In the genomic region with DNA sequence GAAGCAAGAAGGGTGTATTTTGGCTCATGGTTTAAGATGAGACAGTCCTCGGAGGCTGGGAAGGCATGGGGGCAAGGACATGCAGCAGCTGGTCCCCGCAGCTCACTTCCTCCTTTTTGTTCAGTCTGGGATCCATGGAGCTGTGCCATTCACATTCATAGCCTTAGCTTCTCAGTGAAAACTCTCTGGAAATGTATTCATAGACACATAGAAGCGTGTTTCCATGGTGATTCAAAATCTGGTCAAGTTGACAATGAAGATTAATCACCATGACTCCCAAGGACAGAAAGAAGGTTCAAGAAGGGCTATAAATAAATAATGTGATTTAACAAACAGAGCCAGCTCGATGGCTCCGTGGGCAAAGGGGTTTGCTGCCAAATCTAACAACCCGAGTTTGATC, we compare ENCODE assay signal across 23 mouse cellular contexts. TPM values are rescaled to one million over a fixed set of nuclear protein-coding genes. Genes with fewer than 3 reads are reported as not detected.
"Had no signal": no experiment of that assay in that cellular context is flagged by ENCODE, and none has a peak within 500 bp of the region (broad histone marks: within the 10 kb centered on the region; RNA-seq: fewer than 3 reads in every experiment).

No protein-coding gene starts in this region.

- H3K4me2 ChIP-seq: limb, embryonic 15.5 days; liver, embryonic 12.5 days; lung, embryonic 14.5 days; midbrain, embryonic 12.5 days; neural tube, embryonic 15.5 days had no signal

- ATAC-seq: intestine, embryonic 16.5 days; liver, embryonic 12.5 days had no signal

- H3K9me3 ChIP-seq: limb, embryonic 15.5 days; liver, embryonic 12.5 days; neural tube, embryonic 15.5 days had no signal

- H3K4me3 ChIP-seq: left cerebral cortex, adult 2 months; limb, embryonic 15.5 days; liver, embryonic 12.5 days; megakaryocyte, embryonic 14.5 days; midbrain, embryonic 12.5 days; neural tube, embryonic 15.5 days had no signal

- H3K36me3 ChIP-seq: limb, embryonic 15.5 days; liver, embryonic 12.5 days; midbrain, embryonic 12.5 days; neural tube, embryonic 15.5 days had no signal

- DNase-seq: kidney, adult 8-10 months; kidney, postnatal 25 days; lung, embryonic 14.5 days; lung, postnatal 10 days; right cerebral cortex, postnatal 4 days; spleen, adult 18-20 months; thymus, adult 18-20 months; thymus, postnatal 14 days had no signal

- H3K27ac ChIP-seq: limb, embryonic 15.5 days; liver, embryonic 12.5 days; midbrain, embryonic 12.5 days; neural tube, embryonic 15.5 days had no signal

- H3K9ac ChIP-seq: limb, embryonic 15.5 days; liver, embryonic 12.5 days; lung, embryonic 14.5 days; midbrain, embryonic 12.5 days; neural tube, embryonic 15.5 days had no signal

- H3K4me1 ChIP-seq: liver, embryonic 12.5 days had no signal

RNA-seq across cellular contexts. Expression of a gene that starts 12.3 kb away (rescaled TPM):
- total RNA-seq: layer of hippocampus, postnatal 25 days had no signal
- polyA plus RNA-seq: intestine, embryonic 16.5 days; kidney, embryonic 16.5 days; limb, embryonic 11.5 days; limb, embryonic 15.5 days; liver, embryonic 12.5 days; liver, embryonic 16.5 days; midbrain, embryonic 12.5 days; neural tube, embryonic 11.5 days; neural tube, embryonic 15.5 days; stomach, embryonic 14.5 days; urinary bladder, adult 2 months had no signal

RNA-seq across cellular contexts. Expression of a gene that starts 16.4 kb away (rescaled TPM):
- total RNA-seq: layer of hippocampus, postnatal 25 days; left cerebral cortex, adult 2 months; left cerebral cortex, postnatal 14 days had no signal
- polyA plus RNA-seq: limb, embryonic 11.5 days; midbrain, embryonic 12.5 days; neural tube, embryonic 11.5 days had no signal

RNA-seq across cellular contexts. Expression of a gene that starts 24.3 kb away (rescaled TPM):
- total RNA-seq: layer of hippocampus, postnatal 25 days had no signal
- polyA plus RNA-seq: limb, embryonic 11.5 days; limb, embryonic 15.5 days; midbrain, embryonic 12.5 days; neural tube, embryonic 11.5 days; neural tube, embryonic 15.5 days had no signal
